Mouse (Mus musculus) thymus, adult 2 months (tissue): ENCODE measurements around the gene Klk1. TPM values are rescaled to one million over a fixed set of nuclear protein-coding genes. Genes with fewer than 3 reads are reported as not detected.

ENCODE experiments used
- DNase-seq: peaks from one replicate; pipeline ENCODE4 v3.0.0; 2021
- H3K27ac ChIP-seq: fragments of 200-500 bp; 2 replicates; pipeline ENCODE4 v1.5.1; 2012; ENCODE audit warnings: low read length, control low read depth; ENCODE audit not compliant: control insufficient read depth, insufficient read depth
- H3K27me3 ChIP-seq: fragments of 200-500 bp; 2 replicates; pipeline ENCODE4 v1.6.1; 2012; ENCODE audit warnings: mild to moderate bottlenecking, low read length, moderate library complexity, mixed read lengths; ENCODE audit not compliant: control insufficient read depth, insufficient read depth
- H3K36me3 ChIP-seq: fragments of 200-500 bp; 2 replicates; pipeline ENCODE4 v1.6.1; 2012; ENCODE audit warnings: mild to moderate bottlenecking, low read length, moderate library complexity; ENCODE audit not compliant: control insufficient read depth, insufficient read depth
- H3K4me1 ChIP-seq: fragments of 200-500 bp; replicated peaks from 2 replicates; pipeline ENCODE4 v1.6.1; 2012; ENCODE audit warnings: low read length; ENCODE audit not compliant: control insufficient read depth, insufficient read depth
- H3K4me3 ChIP-seq: fragments of 200-500 bp; 2 replicates; pipeline ENCODE4 v1.5.1; 2012; ENCODE audit warnings: mild to moderate bottlenecking, low read length, control low read depth, moderate library complexity; ENCODE audit not compliant: control insufficient read depth, insufficient read depth
- CTCF ChIP-seq: fragments of 200-500 bp; IDR thresholded peaks from 2 replicates; pipeline ENCODE4 v1.5.1; 2012; ENCODE audit warnings: mild to moderate bottlenecking, control low read depth, low read length, moderate library complexity, borderline replicate concordance; ENCODE audit not compliant: control insufficient read depth, poor library complexity, insufficient read depth; ENCODE audit errors: extremely low read depth
- POLR2A ChIP-seq: fragments of 200-500 bp; IDR thresholded peaks from 2 replicates; pipeline ENCODE4 v1.6.1; 2012; ENCODE audit warnings: mild to moderate bottlenecking, low read length, control low read depth, moderate library complexity; ENCODE audit not compliant: control insufficient read depth, poor library complexity, insufficient read depth; ENCODE audit errors: extremely low read depth
- WGBS: fragments of 180-500 bp; shearing (Covaris S2); methylation state at CpG from one replicate; pipeline ENCODE4 v1.1.7; 2018; 5-methylcytosine and 5-hydroxymethylcytosine counted together
- polyA plus RNA-seq: library from polyadenylated mRNA; depleted of rRNA; stranded (reverse); fragments of >200 nt; gene quantifications from 2 replicates; pipeline ENCODE4 v1.2.3, GENCODE M21; 2012

The Klk1 gene
- polyA plus RNA-seq, 1 experiment = 27.1 TPM

- Histone ChIP-seq H3K36me3 (no peaks in the 10 kb centered on the region), H3K4me3 (no peak overlapping the region), H3K27ac (no peak overlapping the region), H3K27me3 (no peaks in the 10 kb centered on the region), H3K4me1 (peaks cover 3% of the 10 kb centered on the region)
- TF ChIP-seq POLR2A = no peak
- no peak for TF ChIP-seq CTCF
- DNase-seq = no peak
- 91% methylated on average over 11 of the region's 11 CpGs for WGBS
Observed at GRCm38 (mm10) chr7:44268117-44268516, 43.0 kb downstream of the Klk1 start.

DNA sequence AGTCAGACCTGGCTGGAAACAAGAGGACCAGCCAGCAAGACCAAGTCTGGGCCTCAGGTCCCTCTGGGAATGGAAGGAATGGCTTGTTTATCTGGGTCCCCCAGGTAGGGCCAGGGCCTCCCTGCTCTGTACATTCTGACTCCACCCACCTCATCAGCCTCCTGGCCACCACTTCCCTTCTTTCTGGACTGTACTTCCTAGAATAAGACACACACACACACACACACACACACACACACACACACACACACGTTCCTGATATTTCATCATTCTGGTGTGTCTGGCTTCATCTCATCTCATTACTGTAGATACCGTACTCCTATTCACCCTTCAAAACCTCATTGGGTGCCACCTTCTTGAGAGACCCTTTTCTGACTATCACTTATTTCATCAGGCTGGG is 44.2 kb downstream of the Klk1 start:
- H3K27ac ChIP-seq = no peak overlapping the region
- H3K4me3 ChIP-seq = no peak overlapping the region
- WGBS = 53% methylated on average over 2 of the region's 2 CpGs
- H3K27me3 ChIP-seq = no peaks in the 10 kb centered on the region
- no peaks in the 10 kb centered on the region for H3K4me1 ChIP-seq
- H3K36me3 ChIP-seq = no peaks in the 10 kb centered on the region
- TF ChIP-seq CTCF (no peak), POLR2A (no peak)
- DNase-seq = no peak

DNA sequence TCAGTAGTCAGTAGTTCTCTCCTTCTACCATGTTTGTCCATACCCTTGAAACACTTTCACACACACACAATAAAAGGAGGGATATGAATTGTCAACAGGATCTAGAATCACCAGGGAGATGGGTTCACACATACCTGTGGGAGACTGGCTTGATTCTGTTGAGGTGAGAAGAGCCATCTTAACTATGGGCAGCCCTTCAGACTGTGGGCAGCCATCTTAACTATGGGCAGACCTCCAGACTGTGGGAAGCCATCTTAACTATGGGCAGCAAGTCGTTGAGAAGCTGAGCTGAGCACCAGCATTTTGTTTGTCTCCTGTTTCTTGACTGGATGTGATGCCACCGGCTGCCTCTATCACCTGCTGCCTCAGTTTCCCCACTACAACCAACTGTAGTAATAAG is 46.1 kb downstream of the Klk1 start:
- 79% methylated on average over 2 of the region's 2 CpGs for WGBS
- H3K36me3 ChIP-seq = no peaks in the 10 kb centered on the region
- H3K4me3 ChIP-seq = no peak overlapping the region
- no peaks in the 10 kb centered on the region for H3K4me1 ChIP-seq
- TF ChIP-seq POLR2A = no peak
- no peak for TF ChIP-seq CTCF
- no peak overlapping the region for H3K27ac ChIP-seq
- DNase-seq = no peak
- no peaks in the 10 kb centered on the region for H3K27me3 ChIP-seq

GRCm38 (mm10) chr7:44272546-44272945 is 47.4 kb downstream of the Klk1 start:
- DNase-seq = no peak
- Histone ChIP-seq H3K4me3 (no peak overlapping the region), H3K27ac (no peak overlapping the region), H3K36me3 (no peaks in the 10 kb centered on the region), H3K27me3 (no peaks in the 10 kb centered on the region), H3K4me1 (no peaks in the 10 kb centered on the region)
- no peak for TF ChIP-seq CTCF
- TF ChIP-seq POLR2A = no peak
- WGBS = 59% methylated on average over 7 of the region's 7 CpGs

- H3K4me1 ChIP-seq = no peaks in the 10 kb centered on the region
- DNase-seq = no peak
- no peaks in the 10 kb centered on the region for H3K27me3 ChIP-seq
- no peaks in the 10 kb centered on the region for H3K36me3 ChIP-seq
- TF ChIP-seq POLR2A (no peak), CTCF (no peak)
- WGBS = 88% methylated on average over 7 of the region's 7 CpGs
- no peak overlapping the region for H3K4me3 ChIP-seq
- H3K27ac ChIP-seq = no peak overlapping the region
Observed at GRCm38 (mm10) chr7:44273446-44273845, 48.3 kb downstream of the Klk1 start.

- WGBS = 79% methylated on average over 11 of the region's 11 CpGs
- no peak for DNase-seq
- TF ChIP-seq CTCF (no peak), POLR2A (no peak)
Observed at GRCm38 (mm10) chr7:44274096-44274495, 48.9 kb downstream of the Klk1 start.

DNA sequence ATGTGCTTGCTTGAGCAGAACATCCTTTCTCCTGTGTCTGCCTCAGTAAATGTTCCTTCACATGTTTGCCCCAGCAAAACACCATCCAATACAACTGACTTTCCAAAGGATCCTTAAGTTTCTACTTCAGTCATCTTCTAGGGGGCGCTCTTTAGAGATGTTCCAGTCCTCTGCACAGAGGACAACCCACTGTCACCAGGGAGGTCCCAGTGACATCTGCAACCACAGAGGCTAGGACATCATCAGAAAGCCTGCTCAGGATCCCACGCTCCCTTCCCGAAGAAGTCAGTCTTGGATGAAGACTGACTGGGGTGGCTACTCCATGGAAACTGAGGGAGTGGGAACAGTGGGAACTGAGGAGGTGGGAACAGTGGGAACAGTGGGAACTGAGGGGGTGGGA is 50.4 kb downstream of the Klk1 start:
- Histone ChIP-seq H3K4me3 (no peak overlapping the region), H3K27me3 (no peaks in the 10 kb centered on the region), H3K27ac (no peak overlapping the region), H3K4me1 (no peaks in the 10 kb centered on the region), H3K36me3 (no peaks in the 10 kb centered on the region)
- no peak for DNase-seq
- 80% methylated on average over 3 of the region's 3 CpGs for WGBS
- no peak for TF ChIP-seq CTCF
- no peak for TF ChIP-seq POLR2A

More at GRCm38 (mm10) chr7:44274096-44274495, 48.9 kb downstream of the Klk1 start:
- Histone ChIP-seq H3K4me3 (no peak overlapping the region), H3K27me3 (no peaks in the 10 kb centered on the region), H3K36me3 (no peaks in the 10 kb centered on the region), H3K27ac (no peak overlapping the region), H3K4me1 (no peaks in the 10 kb centered on the region)
